Mouse (Mus musculus) kidney, adult 2 months (tissue): ENCODE results near the gene Muc4. TPM values are rescaled to one million over a fixed set of nuclear protein-coding genes. Genes with fewer than 3 reads are reported as not detected.

Source experiments
- DNase-seq: peaks from one replicate; pipeline ENCODE4 v3.0.0; 2021
- H3K27ac ChIP-seq: fragments of 200-500 bp; 2 replicates; pipeline ENCODE4 v1.5.1; 2012; ENCODE audit warnings: low read depth, low read length, control low read depth, inconsistent platforms; ENCODE audit not compliant: insufficient read depth
- H3K27me3 ChIP-seq: fragments of 200-500 bp; replicated peaks from 2 replicates; pipeline ENCODE4 v1.6.1; 2012; ENCODE audit warnings: mild to moderate bottlenecking, moderate library complexity, low read length, inconsistent platforms; ENCODE audit not compliant: control insufficient read depth, insufficient read depth
- H3K36me3 ChIP-seq: fragments of 200-500 bp; 2 replicates; pipeline ENCODE4 v1.6.1; 2012; ENCODE audit warnings: mild to moderate bottlenecking, moderate library complexity, low read length, inconsistent platforms; ENCODE audit not compliant: control insufficient read depth, insufficient read depth
- H3K4me1 ChIP-seq: fragments of 200-500 bp; 2 replicates; pipeline ENCODE4 v1.6.1; 2011; ENCODE audit warnings: low read length; ENCODE audit not compliant: control insufficient read depth, insufficient read depth
- H3K4me3 ChIP-seq: fragments of 200-500 bp; 2 replicates; pipeline ENCODE4 v1.5.1; 2011; ENCODE audit warnings: mild to moderate bottlenecking, low read depth, low read length, control low read depth; ENCODE audit not compliant: insufficient read depth
- CTCF ChIP-seq: fragments of 200-500 bp; conservative IDR thresholded peaks from 2 replicates; pipeline ENCODE4 v1.5.1; 2011; ENCODE audit warnings: low read depth, mild to moderate bottlenecking, control low read depth, low read length, moderate library complexity, mixed read lengths; ENCODE audit not compliant: insufficient read depth, insufficient read length
- POLR2A ChIP-seq: fragments of 200-500 bp; IDR thresholded peaks from one replicate; pipeline ENCODE4 v1.6.1; 2011; ENCODE audit warnings: low read depth, low read length, control low read depth
- WGBS: fragments of 180-500 bp; shearing (Covaris S2); methylation state at CpG from one replicate; pipeline ENCODE4 v1.1.7; 2018; 5-methylcytosine and 5-hydroxymethylcytosine counted together
- polyA plus RNA-seq: library from polyadenylated mRNA; depleted of rRNA; stranded (reverse); fragments of >200 nt; gene quantifications from 2 replicates; pipeline ENCODE4 v1.2.3, GENCODE M21; 2012

The Muc4 gene
- polyA plus RNA-seq, 1 experiment: 0.16 TPM

GRCm38 (mm10) chr16:32803252-32803853 lies 67.7 kb downstream of the Muc4 start:
- 29% methylated on average over 6 of the region's 6 CpGs for WGBS
- H3K4me1 ChIP-seq: peaks cover 4% of the 10 kb centered on the region; the same call in 1 of the 2 replicates
- no peaks in the 10 kb centered on the region for H3K27me3 ChIP-seq
- no peak overlapping the region for H3K4me3 ChIP-seq
- DNase-seq: peak; percentile 82
- no peak for TF ChIP-seq POLR2A
- no peak for TF ChIP-seq CTCF
- H3K27ac ChIP-seq: peak overlapping the region; percentile 43; the same call in 1 of the 2 replicates
- no peaks in the 10 kb centered on the region for H3K36me3 ChIP-seq

DNA sequence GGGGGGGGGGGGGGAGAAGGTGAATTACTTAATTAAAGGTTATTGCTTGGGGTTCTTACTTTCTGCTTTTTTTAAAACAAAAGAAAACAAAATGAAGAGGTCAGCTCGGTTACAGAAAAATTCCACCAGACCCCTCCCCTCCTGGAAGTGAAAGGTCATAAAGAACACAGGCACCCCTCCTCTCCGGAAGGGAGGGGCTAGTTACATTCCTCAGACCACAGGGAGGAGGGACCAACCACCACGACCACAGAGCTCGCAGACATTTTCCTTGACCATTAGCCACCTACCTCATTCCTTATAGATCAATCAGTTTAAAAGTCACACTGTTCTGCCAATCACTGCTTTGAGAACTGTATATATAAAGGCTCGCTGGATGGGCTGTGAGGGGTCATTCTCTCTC lies 68.2 kb downstream of the Muc4 start:
- H3K4me1 ChIP-seq: peaks cover 4% of the 10 kb centered on the region; the same call in 1 of the 2 replicates
- H3K4me3 ChIP-seq: no peak overlapping the region
- no peak for TF ChIP-seq CTCF
- TF ChIP-seq POLR2A: no peak
- WGBS: 36% methylated on average over 5 of the region's 5 CpGs
- DNase-seq: no peak
- no peaks in the 10 kb centered on the region for H3K36me3 ChIP-seq
- H3K27ac ChIP-seq: no peak overlapping the region
- no peaks in the 10 kb centered on the region for H3K27me3 ChIP-seq

- DNase-seq: no peak
- TF ChIP-seq POLR2A (no peak), CTCF (no peak)
- Histone ChIP-seq H3K36me3 (no peaks in the 10 kb centered on the region), H3K27ac (no peak overlapping the region), H3K4me1 (peaks cover 4% of the 10 kb centered on the region; the same call in 1 of the 2 replicates), H3K4me3 (no peak overlapping the region), H3K27me3 (no peaks in the 10 kb centered on the region)
- WGBS: 71% methylated on average over 7 of the region's 7 CpGs
Observed at GRCm38 (mm10) chr16:32805151-32805550, 69.5 kb downstream of the Muc4 start.

DNA sequence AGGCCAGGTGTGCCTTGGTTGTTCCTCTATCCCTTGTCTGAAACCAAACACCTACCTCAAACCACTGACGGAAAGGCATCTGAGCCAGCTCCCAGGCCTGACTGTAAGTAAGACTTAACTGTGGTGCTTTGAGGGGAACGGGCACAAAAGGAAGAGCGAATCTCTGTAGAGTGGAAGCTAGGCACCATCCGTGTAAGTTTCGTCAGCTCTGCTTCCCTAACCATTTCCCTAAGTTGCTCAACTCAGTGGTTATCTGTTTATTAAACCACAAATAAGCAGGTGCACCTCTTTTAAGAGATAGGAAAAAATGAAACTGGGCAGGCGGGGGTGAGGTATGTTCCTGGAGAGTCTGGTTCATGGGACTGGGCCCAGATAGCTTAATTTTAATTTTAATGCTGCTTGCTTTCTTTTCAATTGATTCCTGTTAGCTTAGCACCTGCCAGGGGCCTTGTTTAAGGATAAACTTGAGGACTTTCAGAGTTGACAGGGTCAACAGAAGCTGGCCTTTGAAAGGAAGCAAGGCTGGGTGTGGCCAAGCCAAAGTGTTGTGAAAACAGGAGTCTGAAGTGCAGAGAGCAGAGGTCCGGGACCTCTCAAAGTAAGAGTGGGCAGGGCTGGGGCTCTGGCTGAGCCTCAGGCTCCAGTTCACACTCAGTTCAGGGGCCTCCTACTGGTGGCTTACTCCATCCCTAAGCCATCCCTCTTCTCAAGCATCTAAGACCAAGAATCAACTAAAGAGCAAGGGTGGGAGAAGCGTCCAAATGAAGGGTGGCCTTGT lies 71.9 kb downstream of the Muc4 start:
- H3K27me3 ChIP-seq: no peaks in the 10 kb centered on the region
- no peak overlapping the region for H3K4me3 ChIP-seq
- TF ChIP-seq CTCF (no peak; the same call in 1 of the 2 replicates), POLR2A (no peak)
- peaks cover 4% of the 10 kb centered on the region; the same call in 1 of the 2 replicates for H3K4me1 ChIP-seq
- no peaks in the 10 kb centered on the region for H3K36me3 ChIP-seq
- DNase-seq: peak; percentile 50
- no peak overlapping the region for H3K27ac ChIP-seq
- WGBS: 75% methylated on average over 8 of the region's 8 CpGs

- 90% methylated on average over 4 of the region's 4 CpGs for WGBS
- TF ChIP-seq POLR2A (no peak), CTCF (no peak)
Observed at GRCm38 (mm10) chr16:32810321-32810720, 74.6 kb downstream of the Muc4 start, which contains the start of gene Smbd1. Smbd1 (minus strand) TSS chr16:32810477.

DNA sequence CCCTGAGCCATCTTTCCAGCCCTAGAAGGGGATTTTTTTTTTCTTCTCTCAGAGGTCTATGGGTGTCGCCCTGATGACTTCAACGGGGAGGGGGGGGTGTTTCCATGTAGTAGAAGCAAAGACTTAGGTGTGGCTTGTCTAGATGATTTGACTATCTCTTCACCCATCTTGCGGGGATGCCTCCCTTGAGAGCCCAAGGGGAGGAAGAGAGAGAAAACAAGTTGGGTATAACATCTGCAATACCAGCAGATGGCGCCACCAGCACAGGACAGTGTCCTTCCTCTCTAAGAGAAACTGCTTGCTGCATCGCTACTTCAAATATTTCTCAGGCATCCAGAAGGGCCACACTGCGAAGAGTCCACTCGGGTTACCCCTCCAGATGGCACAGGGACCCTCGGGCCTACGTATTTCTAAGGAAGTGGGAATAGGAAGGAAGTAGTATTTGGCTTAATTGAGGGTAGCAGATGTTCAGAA lies 77.2 kb downstream of the Muc4 start:
- under 1% methylated on average over 9 of the region's 9 CpGs for WGBS
- H3K36me3 ChIP-seq: no peaks in the 10 kb centered on the region
- peak; percentile 85 for DNase-seq
- H3K4me1 ChIP-seq: peaks cover 14% of the 10 kb centered on the region; the same call in 1 of the 2 replicates
- no peak overlapping the region for H3K4me3 ChIP-seq
- H3K27ac ChIP-seq: no peak overlapping the region
- TF ChIP-seq CTCF: peak; percentile 97
- no peak for TF ChIP-seq POLR2A
- H3K27me3 ChIP-seq: no peaks in the 10 kb centered on the region

More at GRCm38 (mm10) chr16:32810321-32810720, 74.6 kb downstream of the Muc4 start, which contains the start of gene Smbd1:
- DNase-seq: no peak
- H3K4me3 ChIP-seq: no peak within 1 kb of the TSS
- peaks cover 10% of the 10 kb centered on the region; the same call in 1 of the 2 replicates for H3K4me1 ChIP-seq
- H3K36me3 ChIP-seq: no peaks in the 10 kb centered on the region
- H3K27ac ChIP-seq: no peak within 1 kb of the TSS
- H3K27me3 ChIP-seq: no peaks in the 10 kb centered on the region

DNA sequence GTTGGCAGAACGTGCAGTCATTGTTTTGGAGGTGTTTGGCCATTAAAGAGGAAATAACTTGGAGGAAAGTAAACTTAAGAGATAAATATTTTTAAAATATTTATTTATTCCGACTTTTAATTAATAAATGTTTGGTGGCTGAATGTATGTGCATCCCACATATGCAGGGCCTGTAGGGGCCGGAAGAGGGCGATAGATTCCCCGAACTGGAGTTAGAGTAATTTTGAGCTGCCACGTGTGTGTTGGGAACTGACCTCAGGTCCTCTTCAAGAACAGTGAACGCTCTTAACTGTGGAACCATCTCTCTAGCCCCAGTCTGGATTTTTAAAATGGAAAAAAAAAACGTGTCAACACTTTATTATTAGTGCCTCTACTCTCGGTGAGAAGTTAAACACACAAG lies 77.7 kb downstream of the Muc4 start:
- Histone ChIP-seq H3K36me3 (no peaks in the 10 kb centered on the region), H3K27ac (no peak overlapping the region), H3K4me1 (peaks cover 14% of the 10 kb centered on the region; the same call in 1 of the 2 replicates), H3K27me3 (no peaks in the 10 kb centered on the region), H3K4me3 (no peak overlapping the region)
- WGBS: 53% methylated on average over 9 of the region's 9 CpGs
- TF ChIP-seq CTCF (no peak), POLR2A (no peak)
- DNase-seq: no peak
